Mouse (Mus musculus) left cerebral cortex, adult 2 months (tissue): ENCODE measurements at regions not wholly inside any gene's neighbourhood (a gene's known extent, or its start where the extent isn't known, plus 50 kb on each side); places are given as distances from the start of the nearest gene placed in this dataset.

Source experiments
- DNase-seq, 2 experiments: peaks; one replicate each; pipeline ENCODE4 v3.0.0; 2021 to 2022; ENCODE audit warnings: low spot score in 2 of 2, mixed read lengths in 1 of 2; ENCODE audit errors: extremely low spot score in 1 of 2
- H3K27ac ChIP-seq: fragments of 200-600 bp; 2 replicates; pipeline ENCODE4 v1.8.1; 2022
- H3K4me3 ChIP-seq: fragments of 200-600 bp; 2 replicates; pipeline ENCODE4 v1.8.1; 2022
- CTCF ChIP-seq: fragments of 200-600 bp; IDR thresholded peaks from 2 replicates; pipeline ENCODE4 v1.8.1; 2022; ENCODE audit warnings: antibody characterized with exemption, mild to moderate bottlenecking, moderate library complexity
- intact Hi-C: fragments of 180-260 bp; cut with DNase I; formaldehyde crosslinking; loops from one replicate; pipeline ENCODE4 v1.15.1; 2025

DNA sequence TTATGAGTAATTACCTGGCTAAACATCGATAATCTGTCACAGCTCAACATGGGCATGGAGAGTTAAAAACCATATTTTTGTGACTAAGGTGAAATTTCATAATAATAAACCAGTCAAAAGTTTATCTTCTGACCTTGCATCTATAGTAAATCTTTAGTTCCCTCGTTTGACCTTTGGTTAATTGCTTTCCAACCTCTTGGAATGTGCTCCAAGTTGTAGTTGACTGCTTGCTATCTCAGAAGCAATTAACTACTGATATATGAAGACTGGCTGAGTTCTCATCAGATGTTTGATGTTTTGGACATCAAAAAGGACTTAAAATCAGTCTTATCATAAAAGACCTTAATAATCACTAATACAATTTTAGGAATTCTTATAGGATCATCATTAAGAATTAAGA, 895.8 kb upstream of the Tmprss15 start:
- no peak for DNase-seq
- TF ChIP-seq CTCF = no peak
- no peak overlapping the region for H3K27ac ChIP-seq
- no peak overlapping the region for H3K4me3 ChIP-seq
- intact Hi-C loops = no loop called here

DNA sequence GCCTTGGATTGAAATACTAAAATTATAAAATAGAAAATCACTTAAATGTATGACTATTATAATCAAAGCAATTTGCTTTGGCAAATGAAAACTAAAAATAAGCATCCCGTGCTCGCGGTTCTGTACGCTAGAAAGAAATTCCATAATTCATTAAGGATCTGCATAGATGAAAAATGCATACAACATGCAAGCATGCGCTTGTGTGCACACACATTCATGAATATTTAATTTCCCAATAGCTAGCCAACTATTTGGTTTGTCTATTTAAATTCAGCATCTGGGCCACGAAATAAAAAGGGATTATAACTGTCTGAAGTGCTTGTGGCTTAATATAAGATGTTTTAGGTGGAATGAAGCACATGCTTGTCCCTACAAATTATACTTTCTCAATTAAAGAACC, 881.2 kb upstream of the Tmprss15 start:
- intact Hi-C loops = no loop called here
- Histone ChIP-seq H3K27ac (no peak overlapping the region), H3K4me3 (no peak overlapping the region)
- DNase-seq = no peak
- TF ChIP-seq CTCF = no peak

DNA sequence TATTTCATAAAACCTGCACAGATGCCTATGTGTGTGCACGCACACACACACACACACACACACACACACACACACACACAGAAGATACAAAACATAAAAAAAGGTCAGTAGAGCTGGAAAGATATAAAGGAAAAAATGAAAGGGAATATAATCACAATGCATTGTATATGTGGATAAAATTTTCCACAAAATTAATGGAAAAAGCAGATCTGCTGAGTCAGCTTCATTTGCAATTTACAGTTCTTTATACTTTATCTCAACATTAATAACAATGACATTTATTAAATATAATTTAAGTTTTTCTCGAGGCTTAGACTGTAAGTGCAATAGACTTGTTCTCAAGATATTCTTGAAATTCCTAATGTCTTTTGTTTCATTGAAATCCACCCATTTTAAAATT, 846.1 kb upstream of the Tmprss15 start:
- no peak overlapping the region for H3K4me3 ChIP-seq
- TF ChIP-seq CTCF = no peak
- intact Hi-C loops = no loop called here
- DNase-seq = no peak
- no peak overlapping the region for H3K27ac ChIP-seq

- no peak for TF ChIP-seq CTCF
- intact Hi-C loops = loop anchor here (10.0 kb wide), 2 partner anchors 732 to 1158 kb away; no protein-coding TSS in a partner anchor
- H3K4me3 ChIP-seq = no peak overlapping the region
- DNase-seq = no peak
- no peak overlapping the region for H3K27ac ChIP-seq
Measured at GRCm38 (mm10) chr16:79907126-79907525, 816.2 kb upstream of the Tmprss15 start.

DNA sequence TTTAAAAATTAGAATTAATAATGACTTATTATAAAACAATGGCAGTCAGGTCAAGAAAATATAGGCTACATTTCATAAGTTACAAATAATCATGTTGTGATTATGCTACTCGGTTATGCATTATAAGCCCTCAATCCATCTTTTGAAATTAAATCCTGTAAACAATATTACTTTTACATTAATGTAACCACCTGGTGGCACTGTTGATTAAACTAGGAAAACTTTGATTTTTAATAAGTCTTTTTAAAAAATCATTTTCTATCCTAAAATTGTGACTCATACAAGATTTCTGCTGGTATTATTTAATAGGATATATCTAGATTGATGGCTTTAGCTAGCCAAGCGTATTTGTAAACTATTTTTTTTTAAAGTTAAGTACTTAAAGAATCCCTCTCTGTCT, 810.6 kb upstream of the Tmprss15 start:
- no peak for DNase-seq
- peak; percentile 45 for TF ChIP-seq CTCF
- intact Hi-C loops = loop anchor here (5.0 to 10.0 kb wide), 3 partner anchors 727 to 1276 kb away; no protein-coding TSS in a partner anchor

DNA sequence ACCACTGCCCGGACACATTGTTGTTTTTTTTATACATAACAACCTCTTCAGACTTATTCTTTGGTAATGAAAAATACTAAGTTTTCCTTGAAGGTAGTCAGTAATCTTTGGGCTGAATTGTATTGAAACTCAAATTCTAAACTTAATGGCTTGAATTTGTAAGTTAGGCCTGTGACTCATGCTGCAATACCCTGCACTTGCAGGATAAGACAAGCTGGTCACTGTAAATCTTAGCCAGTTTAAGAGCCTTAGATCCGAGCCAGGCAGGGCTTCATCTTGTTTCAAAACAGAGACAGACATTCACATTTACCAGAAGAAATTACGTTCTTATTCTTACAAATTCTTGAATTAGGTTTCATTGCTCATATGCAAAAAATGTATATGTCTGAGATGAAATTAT, 791.0 kb upstream of the Tmprss15 start:
- TF ChIP-seq CTCF = no peak
- DNase-seq = no peak
- no peak overlapping the region for H3K27ac ChIP-seq
- intact Hi-C loops = no loop called here
- H3K4me3 ChIP-seq = no peak overlapping the region

More for the DNA sequence above, 810.6 kb upstream of the Tmprss15 start:
- H3K27ac ChIP-seq = no peak overlapping the region
- no peak overlapping the region for H3K4me3 ChIP-seq

DNA sequence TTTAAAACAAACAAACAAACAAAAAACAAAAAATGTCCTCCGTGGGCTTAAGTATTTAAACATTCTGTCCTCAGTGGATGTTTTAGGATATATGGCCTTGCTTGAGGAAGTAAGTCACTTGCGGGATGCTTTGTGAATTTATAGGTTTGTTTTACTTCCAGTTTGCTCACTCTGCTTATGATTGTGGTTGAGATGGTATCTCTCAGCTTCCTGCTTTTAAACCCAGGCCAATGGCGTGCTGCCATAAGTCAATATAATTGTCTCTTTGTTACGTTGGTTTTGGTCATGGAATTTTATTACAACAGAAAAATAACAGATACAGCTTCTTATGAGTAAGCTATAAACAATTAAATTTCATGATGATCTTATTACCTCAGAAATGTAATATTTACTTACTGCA, 787.2 kb upstream of the Tmprss15 start:
- no peak overlapping the region for H3K27ac ChIP-seq
- no peak for TF ChIP-seq CTCF
- intact Hi-C loops = no loop called here

DNA sequence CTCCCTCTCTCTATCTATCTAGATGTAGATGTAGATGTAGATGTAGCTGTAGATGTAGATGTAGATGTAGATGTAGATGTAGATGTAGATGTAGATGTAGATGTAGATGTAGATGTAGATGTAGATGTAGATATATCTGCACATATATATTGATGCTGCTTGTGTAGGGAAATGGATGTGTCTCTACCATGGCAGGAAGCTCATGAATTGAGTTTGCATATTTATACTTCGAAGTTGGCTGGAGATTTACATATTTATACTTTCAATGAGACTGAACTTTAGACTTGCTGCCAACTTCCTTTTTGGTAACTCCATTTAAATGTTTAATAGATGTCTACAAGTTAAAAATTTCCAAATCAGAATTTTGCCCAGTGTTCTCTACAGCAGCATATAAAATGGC, 785.9 kb upstream of the Tmprss15 start:
- intact Hi-C loops = no loop called here
- no peak for TF ChIP-seq CTCF
- DNase-seq = no peak
- no peak overlapping the region for H3K4me3 ChIP-seq
- no peak overlapping the region for H3K27ac ChIP-seq

More for the DNA sequence above, 787.2 kb upstream of the Tmprss15 start:
- no peak overlapping the region for H3K4me3 ChIP-seq
- no peak for DNase-seq

DNA sequence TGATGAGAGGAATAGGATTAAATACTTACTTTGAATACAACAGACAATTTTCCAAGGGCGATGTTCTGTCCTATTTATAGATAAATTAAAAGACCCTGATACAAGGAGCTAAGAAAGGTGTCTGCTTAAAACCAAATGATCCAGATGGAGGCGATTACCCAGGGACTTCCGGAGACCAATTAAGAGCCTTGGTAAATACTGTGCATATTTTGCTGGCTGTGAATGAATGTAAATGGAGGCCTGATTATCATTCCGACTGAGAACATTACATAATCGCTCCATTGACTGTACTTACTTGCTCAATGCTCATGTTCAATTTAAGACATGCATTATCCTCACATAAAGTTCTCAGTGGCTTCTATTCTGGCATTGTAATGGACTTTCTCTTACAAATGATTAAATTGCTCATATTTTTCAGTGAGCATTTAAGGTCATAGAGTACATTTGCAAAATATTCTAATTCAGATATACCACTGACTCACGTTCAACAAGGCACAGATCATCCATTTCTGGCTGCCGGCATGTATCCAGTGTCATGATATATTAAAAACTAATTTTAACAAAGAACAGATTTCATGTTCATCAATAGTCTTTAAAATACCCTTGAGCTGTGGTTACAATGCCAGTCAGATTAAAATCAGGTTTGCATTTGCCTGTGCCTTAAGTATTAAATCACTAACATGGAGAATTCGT, 779.8 kb upstream of the Tmprss15 start:
- TF ChIP-seq CTCF = no peak
- H3K4me3 ChIP-seq = no peak overlapping the region
- H3K27ac ChIP-seq = no peak overlapping the region
- DNase-seq = no peak
- intact Hi-C loops = no loop called here

GRCm38 (mm10) chr16:79859540-79859939, 768.6 kb upstream of the Tmprss15 start:
- no peak for TF ChIP-seq CTCF
- no peak for DNase-seq
- Histone ChIP-seq H3K27ac (no peak overlapping the region), H3K4me3 (no peak overlapping the region)
- intact Hi-C loops = no loop called here

GRCm38 (mm10) chr16:79849152-79849551, 758.3 kb upstream of the Tmprss15 start:
- no peak for TF ChIP-seq CTCF
- DNase-seq = no peak
- H3K4me3 ChIP-seq = no peak overlapping the region
- intact Hi-C loops = no loop called here
- H3K27ac ChIP-seq = no peak overlapping the region

DNA sequence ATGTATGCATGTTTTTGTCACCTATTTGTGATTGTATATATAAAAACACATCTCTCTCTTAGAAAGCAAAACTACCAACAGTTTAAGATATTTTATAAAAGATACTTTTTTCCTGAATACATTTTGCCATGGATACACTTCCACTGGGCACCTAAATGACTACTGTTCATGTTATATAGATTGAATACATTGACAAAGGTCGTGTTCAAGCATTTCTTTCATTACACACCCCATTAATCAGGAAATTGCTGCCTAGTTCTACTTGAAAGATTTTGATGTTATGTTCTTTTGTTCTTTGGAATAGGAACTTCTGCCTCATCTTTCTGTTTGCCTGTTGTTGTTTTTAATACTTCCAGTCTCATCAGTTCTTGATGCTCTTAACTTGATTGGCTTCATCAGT, 726.0 kb upstream of the Tmprss15 start:
- Histone ChIP-seq H3K27ac (no peak overlapping the region), H3K4me3 (no peak overlapping the region)
- intact Hi-C loops = no loop called here
- DNase-seq = no peak
- no peak for TF ChIP-seq CTCF

- DNase-seq = no peak
- no peak for TF ChIP-seq CTCF
- Histone ChIP-seq H3K4me3 (no peak overlapping the region), H3K27ac (no peak overlapping the region)
- intact Hi-C loops = no loop called here
Measured at GRCm38 (mm10) chr16:79778729-79779128, 687.8 kb upstream of the Tmprss15 start.
